Mouse (Mus musculus) embryonic facial prominence, embryonic 10.5 days (tissue): ENCODE data around the gene Rab31. TPM values are rescaled to one million over a fixed set of nuclear protein-coding genes. Genes with fewer than 3 reads are reported as not detected.

ENCODE experiments used
- DNase-seq: peaks from one replicate; pipeline ENCODE4 v3.0.0-alpha.2; 2017; ENCODE audit warnings: low spot score
- H3K27ac ChIP-seq: fragments of 300-500 bp; sonication (generic); replicated peaks from 2 replicates; pipeline ENCODE4 v1.5.1; 2016; ENCODE audit warnings: mild to moderate bottlenecking
- H3K27me3 ChIP-seq: fragments of 300-500 bp; sonication (generic); replicated peaks from 2 replicates; pipeline ENCODE4 v1.6.1; 2016; ENCODE audit warnings: low read depth, mild to moderate bottlenecking; ENCODE audit not compliant: poor library complexity, severe bottlenecking
- H3K36me3 ChIP-seq: fragments of 300-500 bp; sonication (generic); replicated peaks from 2 replicates; pipeline ENCODE4 v1.6.1; 2016; ENCODE audit warnings: mild to moderate bottlenecking, moderate library complexity
- H3K4me1 ChIP-seq: fragments of 300-500 bp; sonication (generic); 2 replicates; pipeline ENCODE4 v1.6.1; 2016
- H3K4me3 ChIP-seq: fragments of 300-500 bp; sonication (generic); 2 replicates; pipeline ENCODE4 v1.5.1; 2016; ENCODE audit warnings: mild to moderate bottlenecking, moderate library complexity
- H3K9me3 ChIP-seq: fragments of 300-500 bp; sonication (generic); 2 replicates; pipeline ENCODE4 v1.6.1; 2016; ENCODE audit warnings: mild to moderate bottlenecking
- WGBS: fragments of 180-500 bp; shearing (Covaris S2); methylation state at CpG from one replicate; pipeline ENCODE4 v1.1.7; 2016; 5-methylcytosine and 5-hydroxymethylcytosine counted together
- polyA plus RNA-seq: library from polyadenylated mRNA; unstranded; fragments of >200 nt; fragmentation: Nextera tagmentation; extraction: Ambion mirVana; gene quantifications from 2 replicates; pipeline ENCODE4 v1.2.1, GENCODE M21; 2016

Gene Rab31
- polyA plus RNA-seq, 1 experiment from 2014 or later: 58.7 TPM

GRCm38 (mm10) chr17:65663329-65664078 is 109.0 kb downstream of the Rab31 start:
- no peaks in the 10 kb centered on the region for H3K9me3 ChIP-seq
- no peak overlapping the region for H3K27ac ChIP-seq
- no peaks in the 10 kb centered on the region for H3K27me3 ChIP-seq
- 77% methylated on average over 14 of the region's 14 CpGs for WGBS
- no peak for DNase-seq
- H3K36me3 ChIP-seq: 0 out of 2 replicates have a peak, but pooled peaks cover 12% of the 10 kb centered on the region
- H3K4me1 ChIP-seq: peaks cover 5% of the 10 kb centered on the region; the same call in 1 of the 2 replicates
- H3K4me3 ChIP-seq: no peak overlapping the region

DNA sequence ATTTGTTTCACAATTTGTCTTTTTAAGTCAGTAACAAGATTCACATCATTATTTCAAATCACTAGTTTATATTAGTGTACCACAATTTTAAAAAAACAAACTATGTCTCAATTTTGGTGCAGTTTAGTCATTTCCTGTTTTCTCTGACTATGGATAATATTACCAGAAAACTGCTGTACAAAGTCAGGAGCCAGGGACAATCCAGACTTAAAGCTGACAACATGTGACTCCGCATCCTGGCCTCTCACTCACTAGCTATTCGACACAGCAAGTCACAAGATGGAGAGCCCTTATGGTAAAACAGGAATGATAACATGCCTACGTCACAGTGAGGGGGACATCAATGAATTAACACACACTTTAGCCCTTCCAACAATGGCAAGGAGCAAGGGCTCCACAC is 109.9 kb downstream of the Rab31 start:
- no peaks in the 10 kb centered on the region for H3K9me3 ChIP-seq
- WGBS: 89% methylated on average over 3 of the region's 3 CpGs
- H3K4me3 ChIP-seq: no peak overlapping the region
- H3K36me3 ChIP-seq: 0 out of 2 replicates have a peak, but pooled peaks cover 12% of the 10 kb centered on the region
- H3K27me3 ChIP-seq: no peaks in the 10 kb centered on the region
- H3K27ac ChIP-seq: no peak overlapping the region
- peaks cover 5% of the 10 kb centered on the region; the same call in 1 of the 2 replicates for H3K4me1 ChIP-seq
- no peak for DNase-seq

GRCm38 (mm10) chr17:65658416-65658815 is 114.1 kb downstream of the Rab31 start:
- 89% methylated on average over 2 of the region's 2 CpGs for WGBS
- peaks cover 4% of the 10 kb centered on the region; the same call in 1 of the 2 replicates for H3K36me3 ChIP-seq
- no peak overlapping the region for H3K27ac ChIP-seq
- no peaks in the 10 kb centered on the region for H3K9me3 ChIP-seq
- no peak for DNase-seq
- H3K27me3 ChIP-seq: no peaks in the 10 kb centered on the region
- H3K4me3 ChIP-seq: no peak overlapping the region
- H3K4me1 ChIP-seq: no peaks in the 10 kb centered on the region

DNA sequence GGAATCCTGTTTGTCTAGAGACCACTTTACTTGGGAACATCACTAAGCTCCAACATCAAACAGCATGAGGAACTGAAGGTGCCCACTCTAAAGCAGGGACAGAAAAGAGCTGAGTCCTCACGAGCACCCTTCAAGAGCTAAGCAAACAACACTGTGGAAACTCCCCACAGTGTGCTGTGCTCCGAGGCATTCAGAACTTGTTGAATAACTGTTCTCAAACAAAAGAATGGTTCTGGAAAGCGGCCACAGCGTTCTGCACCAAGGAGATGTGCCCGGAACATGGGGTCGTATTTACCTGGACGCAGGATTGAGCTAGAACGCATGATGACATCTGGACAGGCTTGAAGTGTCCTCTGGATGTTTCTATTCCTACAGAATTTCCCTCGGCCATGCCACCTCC is 114.6 kb downstream of the Rab31 start:
- 93% methylated on average over 9 of the region's 9 CpGs for WGBS
- Histone ChIP-seq H3K9me3 (no peaks in the 10 kb centered on the region), H3K36me3 (peaks cover 8% of the 10 kb centered on the region; the same call in 1 of the 2 replicates), H3K4me1 (no peaks in the 10 kb centered on the region), H3K27me3 (no peaks in the 10 kb centered on the region), H3K27ac (no peak overlapping the region), H3K4me3 (no peak overlapping the region)
- DNase-seq: no peak

GRCm38 (mm10) chr17:65656731-65657130 is 115.8 kb downstream of the Rab31 start:
- no peaks in the 10 kb centered on the region for H3K9me3 ChIP-seq
- H3K27me3 ChIP-seq: no peaks in the 10 kb centered on the region
- H3K36me3 ChIP-seq: peaks cover 19% of the 10 kb centered on the region
- WGBS: 92% methylated on average over 6 of the region's 6 CpGs
- H3K4me3 ChIP-seq: no peak overlapping the region
- H3K27ac ChIP-seq: no peak overlapping the region
- no peak for DNase-seq
- no peaks in the 10 kb centered on the region for H3K4me1 ChIP-seq

GRCm38 (mm10) chr17:65656076-65656475 is 116.5 kb downstream of the Rab31 start:
- H3K27me3 ChIP-seq: no peaks in the 10 kb centered on the region
- no peak overlapping the region for H3K27ac ChIP-seq
- no peak overlapping the region for H3K4me3 ChIP-seq
- peaks cover 23% of the 10 kb centered on the region for H3K36me3 ChIP-seq
- H3K4me1 ChIP-seq: no peaks in the 10 kb centered on the region
- WGBS: 91% methylated on average over 8 of the region's 8 CpGs
- no peaks in the 10 kb centered on the region for H3K9me3 ChIP-seq
- DNase-seq: no peak

DNA sequence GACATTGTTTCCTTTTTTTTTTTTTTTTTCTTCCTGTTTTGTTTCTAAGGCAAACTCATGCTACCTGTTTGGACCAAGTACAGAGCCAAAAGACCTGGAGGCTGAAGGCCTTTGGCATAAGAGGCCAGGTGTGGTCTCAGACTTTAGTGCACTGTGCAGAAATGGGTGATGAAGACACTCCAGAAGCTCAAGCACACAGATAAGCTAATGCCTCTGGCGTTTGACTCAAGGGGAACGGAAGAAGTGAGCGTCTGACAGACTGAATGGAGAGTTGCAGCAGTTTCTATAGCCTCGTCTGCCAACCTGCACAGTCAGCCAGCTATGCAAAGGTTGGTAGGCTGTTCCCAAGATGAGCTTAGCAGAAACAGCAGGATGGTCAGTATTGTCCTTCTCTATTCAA is 116.9 kb downstream of the Rab31 start:
- no peaks in the 10 kb centered on the region for H3K27me3 ChIP-seq
- H3K9me3 ChIP-seq: no peaks in the 10 kb centered on the region
- no peak for DNase-seq
- no peak overlapping the region for H3K27ac ChIP-seq
- no peak overlapping the region for H3K4me3 ChIP-seq
- WGBS: 82% methylated on average over 4 of the region's 4 CpGs
- H3K4me1 ChIP-seq: no peaks in the 10 kb centered on the region
- peaks cover 23% of the 10 kb centered on the region for H3K36me3 ChIP-seq

DNA sequence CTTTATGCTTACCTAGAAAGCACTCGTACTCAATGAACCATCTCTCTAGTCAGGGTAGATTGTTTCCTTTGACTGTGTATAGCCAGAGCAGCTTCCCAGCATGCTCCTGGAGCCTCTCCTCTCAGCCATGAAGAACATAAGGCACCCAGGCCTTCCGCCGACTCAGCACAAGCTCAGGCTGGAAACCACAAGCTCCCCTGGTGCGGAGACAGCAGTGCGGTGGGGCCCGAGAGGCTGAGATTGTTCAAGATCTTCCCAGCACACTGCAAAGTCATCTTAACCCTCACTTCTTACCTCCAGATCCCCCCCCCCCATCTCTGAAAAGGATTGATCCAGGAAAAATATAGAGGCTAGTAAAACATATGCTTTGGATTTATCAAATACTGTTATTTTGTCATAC is 122.0 kb downstream of the Rab31 start:
- H3K27me3 ChIP-seq: no peaks in the 10 kb centered on the region
- H3K4me1 ChIP-seq: peaks cover 11% of the 10 kb centered on the region
- peaks cover 23% of the 10 kb centered on the region for H3K36me3 ChIP-seq
- no peak overlapping the region for H3K4me3 ChIP-seq
- DNase-seq: no peak
- H3K9me3 ChIP-seq: no peaks in the 10 kb centered on the region
- WGBS: 93% methylated on average over 6 of the region's 6 CpGs
- no peak overlapping the region for H3K27ac ChIP-seq

DNA sequence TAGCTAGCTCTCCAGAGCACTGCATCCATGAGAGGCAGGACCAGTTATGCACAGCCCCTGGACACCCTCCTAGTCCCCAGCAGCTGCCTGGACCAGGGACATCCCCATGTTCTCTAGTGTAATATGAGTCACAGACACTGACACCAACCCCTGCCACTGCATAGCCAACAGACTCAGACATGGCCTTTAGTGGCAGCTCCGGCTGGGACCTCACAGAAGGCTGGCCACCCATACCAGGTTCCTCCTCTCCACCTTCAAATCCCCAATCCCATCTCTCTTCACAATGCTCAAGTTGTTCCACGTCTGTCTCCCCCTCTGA is 123.4 kb downstream of the Rab31 start:
- Histone ChIP-seq H3K4me1 (peaks cover 11% of the 10 kb centered on the region), H3K27me3 (no peaks in the 10 kb centered on the region)
- 82% methylated on average over 2 of the region's 2 CpGs for WGBS

DNA sequence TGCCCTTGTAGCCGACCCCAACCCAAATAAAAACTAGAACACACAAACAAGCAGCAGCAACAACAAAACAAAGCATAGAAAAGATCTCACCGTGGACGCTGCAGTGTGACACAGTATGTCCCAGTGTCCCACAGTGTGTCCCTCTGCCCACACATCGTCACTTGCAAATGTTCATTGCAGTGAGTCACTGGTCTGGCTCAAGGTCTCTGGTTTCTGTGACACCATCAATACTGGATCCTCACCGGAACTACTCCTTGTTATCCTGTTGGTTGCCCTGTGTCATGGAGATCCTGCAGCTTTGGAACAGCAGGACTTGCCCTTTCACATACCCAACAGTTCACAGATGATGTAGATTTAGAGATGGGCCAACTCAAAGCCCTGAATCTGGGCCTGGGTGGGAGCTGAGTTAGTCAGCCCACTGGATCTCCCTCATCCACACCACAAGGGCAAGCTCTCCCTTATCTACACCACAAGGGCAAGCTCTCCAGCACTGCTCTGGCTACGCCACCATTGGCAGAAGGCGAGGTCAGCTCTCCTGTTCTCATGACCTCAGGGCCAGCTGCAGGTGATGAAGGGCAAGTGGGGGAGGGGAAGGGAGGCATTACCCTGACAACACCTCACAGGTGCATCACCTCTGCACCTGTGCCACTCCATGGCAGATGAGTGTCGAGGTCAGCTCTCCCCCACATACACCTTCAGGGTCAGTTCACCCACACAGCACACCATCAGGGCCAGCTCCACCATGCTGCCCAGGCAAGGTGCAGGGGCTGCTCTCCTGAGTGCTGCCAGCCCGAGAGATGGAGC is 124.0 kb downstream of the Rab31 start:
- WGBS: 86% methylated on average over 9 of the region's 9 CpGs
- H3K4me1 ChIP-seq: peaks cover 16% of the 10 kb centered on the region
- no peak for DNase-seq
- H3K27me3 ChIP-seq: no peaks in the 10 kb centered on the region
- peaks cover 19% of the 10 kb centered on the region; the same call in 1 of the 2 replicates for H3K36me3 ChIP-seq
- no peak overlapping the region for H3K27ac ChIP-seq
- no peak overlapping the region for H3K4me3 ChIP-seq
- no peaks in the 10 kb centered on the region for H3K9me3 ChIP-seq

More for the DNA sequence above, 123.4 kb downstream of the Rab31 start:
- Histone ChIP-seq H3K36me3 (peaks cover 21% of the 10 kb centered on the region), H3K27ac (no peak overlapping the region), H3K9me3 (no peaks in the 10 kb centered on the region), H3K4me3 (no peak overlapping the region)
- no peak for DNase-seq

DNA sequence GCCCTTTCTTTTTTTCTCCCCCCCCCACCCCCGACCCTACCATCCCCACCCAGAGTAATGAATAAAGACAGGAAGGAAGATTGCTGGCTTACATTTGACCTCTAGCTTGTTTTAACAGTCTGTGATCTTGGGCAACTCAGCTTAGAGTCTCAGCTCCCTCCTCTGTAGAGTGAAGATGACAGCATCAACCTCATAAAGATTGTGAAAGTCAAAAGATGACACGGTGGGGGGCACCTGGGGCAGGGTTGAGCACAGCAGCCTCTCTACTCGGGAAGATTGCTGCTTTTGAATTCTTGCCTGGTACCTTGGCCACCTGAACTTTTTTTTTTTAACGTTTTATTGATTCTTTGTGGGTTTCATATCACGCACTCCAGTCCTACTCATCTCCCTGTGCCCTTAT is 124.6 kb downstream of the Rab31 start:
- Histone ChIP-seq H3K36me3 (peaks cover 15% of the 10 kb centered on the region; the same call in 1 of the 2 replicates), H3K4me1 (peaks cover 22% of the 10 kb centered on the region), H3K9me3 (no peaks in the 10 kb centered on the region), H3K27ac (no peak overlapping the region), H3K27me3 (no peaks in the 10 kb centered on the region), H3K4me3 (no peak overlapping the region)
- 64% methylated on average over 5 of the region's 5 CpGs for WGBS
- DNase-seq: no peak

GRCm38 (mm10) chr17:65647226-65647625 is 125.3 kb downstream of the Rab31 start:
- Histone ChIP-seq H3K9me3 (no peaks in the 10 kb centered on the region), H3K4me1 (peaks cover 29% of the 10 kb centered on the region), H3K36me3 (peaks cover 8% of the 10 kb centered on the region; the same call in 1 of the 2 replicates), H3K27me3 (no peaks in the 10 kb centered on the region), H3K27ac (no peak overlapping the region), H3K4me3 (no peak overlapping the region)
- DNase-seq: no peak
- 81% methylated on average over 6 of the region's 6 CpGs for WGBS

- Histone ChIP-seq H3K9me3 (no peaks in the 10 kb centered on the region), H3K27me3 (no peaks in the 10 kb centered on the region), H3K4me1 (peaks cover 27% of the 10 kb centered on the region), H3K36me3 (no peaks in the 10 kb centered on the region), H3K27ac (no peak overlapping the region; the same call in 1 of the 2 replicates), H3K4me3 (no peak overlapping the region)
- DNase-seq: peak; percentile 10
- 83% methylated on average over 5 of the region's 5 CpGs for WGBS
Measured at GRCm38 (mm10) chr17:65643579-65643978, 129.0 kb downstream of the Rab31 start.
